Mouse (Mus musculus): ENCODE measurements around the gene H2-Q6.
"Not testable (repeated sequence)": the region's sequence is repeated elsewhere in the genome, so short reads cannot be mapped to it uniquely, and the experiment has no call there.

The H2-Q6 gene

DNA sequence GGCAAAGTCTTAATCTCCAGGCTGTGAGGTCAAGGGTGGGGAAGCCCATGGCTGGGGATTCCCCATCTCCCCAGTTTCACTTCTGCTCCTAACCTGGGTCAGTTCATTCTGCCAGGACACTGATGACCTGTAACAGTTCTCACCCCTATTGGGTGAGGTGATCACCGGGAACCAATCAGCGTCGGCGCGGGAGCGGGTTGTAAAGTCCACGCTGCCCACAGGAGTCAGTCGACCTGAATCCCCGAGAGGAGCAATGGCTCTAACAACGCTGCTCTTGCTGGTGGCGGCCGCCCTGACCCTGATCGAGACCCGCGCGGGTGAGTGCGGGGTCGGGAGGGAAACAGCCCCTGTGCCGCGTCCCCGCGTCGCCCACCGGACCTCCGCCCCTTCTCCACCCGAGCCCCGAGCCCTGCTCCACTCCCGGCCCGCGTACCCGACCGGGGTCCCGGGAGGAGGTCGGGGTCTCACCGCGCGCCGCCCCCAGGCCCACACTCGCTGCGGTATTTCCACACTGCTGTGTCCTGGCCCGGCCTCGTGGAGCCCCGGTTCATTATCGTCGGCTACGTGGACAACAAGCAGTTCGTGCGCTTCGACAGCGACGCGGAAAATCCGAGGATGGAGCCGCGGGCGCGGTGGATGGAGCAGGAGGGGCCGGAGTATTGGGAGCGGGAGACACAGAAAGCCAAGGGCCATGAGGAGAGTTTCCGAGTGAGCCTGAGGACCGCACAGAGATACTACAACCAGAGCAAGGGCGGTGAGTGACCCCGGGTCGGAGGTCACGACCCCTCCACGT lies at the start of gene H2-Q6:
H2-Q6 (plus strand) TSS at position 227 of the 793 bp plus-strand sequence.
- peak; percentile 99 for DNase-seq

- DNase-seq = peak; percentile 100
These were observed 45.3 kb upstream of the H2-Q6 start, which contains the start of gene H2-Q4 for GRCm38 (mm10) chr17:35379369-35379728. Gene H2-Q4 (plus strand): TSS chr17:35379617.

DNA sequence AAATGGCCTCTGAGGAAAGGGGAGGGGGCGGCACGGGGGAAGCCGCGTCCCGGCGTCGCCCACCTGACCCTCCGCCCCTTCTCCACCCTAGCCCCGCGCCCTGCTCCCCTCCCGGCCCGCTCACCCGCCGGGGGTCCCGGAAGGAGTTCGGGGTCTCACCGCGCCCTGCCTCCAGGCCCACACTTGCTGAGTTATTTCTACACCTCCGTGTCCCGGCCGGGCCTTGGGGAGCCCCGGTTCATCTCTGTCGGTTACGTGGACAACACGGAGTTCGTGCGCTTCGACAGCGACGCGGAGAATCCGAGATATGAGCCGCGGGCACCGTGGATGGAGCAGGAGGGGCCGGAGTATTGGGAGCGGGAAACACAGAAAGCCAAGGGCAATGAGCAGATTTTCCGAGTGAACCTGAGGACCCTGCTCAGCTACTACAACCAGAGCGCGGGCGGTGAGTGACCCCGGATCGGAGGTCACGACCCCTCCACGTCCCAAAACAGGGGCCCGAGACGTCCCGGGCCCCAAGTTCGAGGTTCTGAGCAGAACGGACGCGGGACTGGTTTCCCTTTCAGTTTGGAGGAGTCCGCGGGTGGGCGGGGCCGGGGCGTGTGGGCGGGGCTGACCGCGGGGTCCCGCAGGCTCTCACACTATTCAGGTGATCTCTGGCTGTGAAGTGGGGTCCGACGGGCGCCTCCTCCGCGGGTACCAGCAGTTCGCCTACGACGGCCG lies 44.8 kb upstream of the H2-Q6 start:
- peak; percentile 97 for DNase-seq

GRCm38 (mm10) chr17:35389796-35390195 lies 34.9 kb upstream of the H2-Q6 start:
- DNase-seq = peak; percentile 72

- peak; percentile 73 for DNase-seq
These were observed 32.0 kb upstream of the H2-Q6 start for GRCm38 (mm10) chr17:35392671-35393070.

- peak; percentile 97 for DNase-seq
These were observed 30.5 kb upstream of the H2-Q6 start for GRCm38 (mm10) chr17:35393864-35394800.

- DNase-seq = peak; percentile 65
These were observed 27.7 kb upstream of the H2-Q6 start for GRCm38 (mm10) chr17:35396956-35397355.

DNA sequence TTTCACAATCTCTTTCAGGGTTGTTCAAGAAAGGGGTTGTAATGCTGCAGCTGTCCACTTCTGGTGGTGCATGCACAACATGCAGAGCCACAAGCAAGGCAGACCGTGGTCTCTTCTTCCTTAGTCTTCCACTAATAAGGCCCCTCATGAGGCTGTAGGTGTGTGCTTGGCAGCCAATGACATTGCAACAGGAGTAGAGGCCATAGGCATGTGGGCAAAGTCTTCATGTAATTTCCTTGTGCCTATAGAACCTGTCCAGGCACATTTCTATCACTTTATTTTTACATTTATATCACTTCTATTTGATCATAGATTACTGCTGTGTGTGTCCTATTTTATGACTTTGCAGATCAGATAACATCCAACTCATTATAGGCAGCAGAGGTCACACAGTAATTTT lies 11.6 kb upstream of the H2-Q6 start:
- DNase-seq = not testable (repeated sequence)

GRCm38 (mm10) chr17:35415273-35416129 lies 9.1 kb upstream of the H2-Q6 start:
- DNase-seq = not testable (repeated sequence)

GRCm38 (mm10) chr17:35418772-35419171 lies 5.9 kb upstream of the H2-Q6 start:
- DNase-seq = peak; percentile 84

DNA sequence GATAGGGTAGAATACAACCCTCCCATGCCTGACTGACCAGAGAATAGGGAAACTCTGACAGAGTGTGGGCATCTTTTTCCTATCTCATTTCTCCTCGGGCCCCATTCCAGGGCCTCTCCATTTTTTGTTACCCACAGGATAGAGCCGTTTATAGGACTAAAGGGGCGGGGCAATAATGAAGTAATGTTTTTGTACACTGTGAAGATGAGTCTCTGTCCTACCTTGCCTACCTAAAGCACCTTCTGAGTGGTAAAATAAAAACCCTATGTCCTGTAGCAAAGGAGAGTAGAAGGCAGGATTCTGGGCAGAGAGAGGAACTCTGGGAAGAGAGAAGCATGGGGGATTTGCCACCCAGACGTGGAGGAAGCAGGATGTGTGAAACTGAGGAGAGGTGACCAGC lies 5.1 kb upstream of the H2-Q6 start:
- peak; percentile 80 for DNase-seq

DNA sequence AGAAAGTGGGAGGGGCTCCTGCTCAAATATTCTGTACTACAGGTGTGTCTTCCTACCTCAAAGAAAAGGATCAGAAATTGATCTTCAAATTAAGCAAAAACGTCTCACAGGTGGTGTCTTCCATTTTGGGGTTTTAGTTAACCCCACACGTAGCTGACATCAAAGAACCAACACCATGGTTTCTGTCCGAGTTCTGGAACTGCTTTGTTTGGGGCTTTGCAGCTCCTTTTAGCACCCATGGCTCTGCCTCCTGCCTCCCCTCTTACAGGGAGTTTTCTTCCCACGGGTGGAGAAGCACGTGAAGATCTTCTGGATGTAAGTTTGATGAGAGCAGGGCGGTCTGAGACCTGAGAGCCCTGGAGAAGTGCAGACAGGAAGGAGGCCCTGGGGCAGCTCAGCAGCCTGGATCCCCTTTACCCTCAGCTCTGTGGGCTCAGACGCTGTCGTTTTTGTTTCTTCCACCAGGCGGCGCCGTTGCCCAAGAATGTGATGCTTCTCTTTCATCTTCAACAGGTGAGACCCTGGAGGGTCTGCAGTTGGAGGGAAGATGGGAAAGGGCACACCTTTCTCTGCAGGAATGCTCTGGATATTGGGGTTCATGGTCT lies 4.3 kb upstream of the H2-Q6 start:
- DNase-seq = peak; percentile 92

- DNase-seq = peak; percentile 84
These were observed 3.3 kb upstream of the H2-Q6 start for GRCm38 (mm10) chr17:35421331-35421730.

DNA sequence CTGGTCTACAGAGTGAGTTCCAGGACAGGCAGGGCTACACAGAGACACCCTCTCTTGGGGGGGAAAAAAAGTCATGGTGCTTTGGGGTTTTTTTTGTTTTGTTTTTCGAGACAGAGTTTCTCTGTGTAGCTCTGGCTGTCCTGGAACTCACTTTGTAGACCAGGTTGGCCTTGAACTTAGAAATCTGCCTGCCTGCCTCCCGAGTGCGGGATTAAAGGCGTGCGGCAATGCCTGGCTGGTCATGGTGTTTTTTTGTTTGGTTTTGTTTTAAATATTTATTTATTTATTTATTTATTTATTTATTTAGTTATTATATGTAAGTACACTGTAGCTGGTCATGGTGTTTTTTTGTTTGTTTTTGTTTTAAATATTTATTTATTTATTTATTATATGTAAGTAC lies 2.3 kb upstream of the H2-Q6 start:
- DNase-seq = peak; percentile 74

GRCm38 (mm10) chr17:35423131-35423810 lies 1.4 kb upstream of the H2-Q6 start:
- DNase-seq = peak; percentile 74

DNA sequence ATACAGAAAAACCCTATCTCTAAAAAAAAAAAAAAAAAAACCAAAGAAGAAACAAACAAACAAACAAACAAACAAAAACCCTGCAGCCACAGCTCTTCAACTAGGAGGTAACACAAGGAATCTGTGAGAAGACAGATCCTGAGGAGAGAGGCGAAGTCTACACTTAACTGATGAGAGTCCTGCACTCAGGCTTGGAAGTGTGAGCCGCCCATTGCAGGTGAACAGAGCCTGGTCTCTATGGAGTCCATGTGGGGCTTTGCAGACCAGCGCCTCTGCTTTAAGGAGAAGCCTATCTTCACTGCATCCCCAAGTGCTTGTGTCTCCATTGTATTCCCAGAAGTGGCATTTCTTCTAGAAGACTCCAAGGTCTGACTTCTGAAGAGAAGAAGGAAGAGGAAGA lies 544 bp upstream of the H2-Q6 start:
- DNase-seq = peak; percentile 87

GRCm38 (mm10) chr17:35425474-35425873 lies 824 bp downstream of the H2-Q6 start:
- DNase-seq = peak; percentile 93

DNA sequence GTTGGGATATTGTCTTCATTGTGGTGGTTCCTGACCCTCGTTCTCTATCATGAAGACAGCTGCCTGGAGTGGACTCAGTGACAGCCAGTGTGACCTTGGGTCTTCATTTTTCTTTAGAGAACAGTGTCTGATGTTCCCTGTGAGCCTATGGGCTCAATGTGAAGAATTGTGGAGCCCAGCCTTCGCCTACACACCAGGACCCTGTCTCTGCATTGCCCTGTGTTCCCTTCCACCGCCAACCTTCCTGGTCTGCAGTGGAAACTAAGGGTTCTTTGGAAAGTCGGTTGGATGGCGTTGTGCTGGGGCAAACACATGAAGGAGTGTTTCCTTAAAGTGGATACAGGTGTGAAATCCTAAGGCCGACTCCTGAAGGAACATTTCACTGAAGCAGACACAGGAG lies 4.2 kb downstream of the H2-Q6 start:
- DNase-seq = peak; percentile 82

GRCm38 (mm10) chr17:35430671-35431070 lies 6.0 kb downstream of the H2-Q6 start:
- DNase-seq = peak; percentile 89

DNA sequence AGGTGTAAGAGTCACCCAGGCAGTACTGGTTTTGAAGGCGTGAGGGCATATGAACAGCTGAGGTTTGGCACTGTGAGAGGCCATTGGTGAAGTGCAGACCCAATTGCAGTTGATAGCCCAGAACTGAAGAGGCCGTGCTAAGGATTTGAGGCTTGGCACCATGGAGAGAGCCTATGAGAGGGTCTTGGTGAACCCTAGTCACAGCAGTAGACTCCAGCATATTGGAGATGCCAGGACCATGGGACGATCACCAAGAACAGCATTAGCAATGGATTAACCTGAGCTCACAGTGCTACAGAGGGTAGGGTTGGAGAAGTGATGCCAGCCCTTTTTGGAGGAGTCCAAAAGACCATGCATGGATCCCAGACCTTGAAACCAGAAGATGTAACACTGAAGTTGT lies 7.5 kb downstream of the H2-Q6 start:
- DNase-seq = peak; percentile 87

DNA sequence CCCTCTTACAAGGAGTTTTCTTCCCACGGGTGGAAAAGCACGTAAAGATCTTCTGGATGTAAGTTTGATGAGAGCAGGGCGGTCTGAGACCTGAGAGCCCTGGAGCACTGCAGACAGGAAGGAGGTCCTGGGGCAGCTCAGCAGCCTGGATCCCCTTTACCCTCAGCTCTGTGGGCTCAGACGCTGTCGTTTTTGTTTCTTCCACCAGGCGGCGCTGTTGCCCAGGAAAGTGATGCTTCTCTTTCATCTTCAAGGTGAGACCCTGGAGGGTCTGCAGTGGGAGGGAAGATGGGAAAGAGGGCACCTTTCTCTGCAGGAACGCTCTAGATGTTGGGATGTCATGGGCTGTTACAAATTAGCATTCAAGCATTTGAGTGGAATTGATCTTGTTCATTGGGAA lies 10.2 kb downstream of the H2-Q6 start:
- peak; percentile 86 for DNase-seq
